Mouse (Mus musculus) MEL (cell line): ENCODE data around the gene Rbfox2. TPM values are rescaled to one million over a fixed set of nuclear protein-coding genes. Genes with fewer than 3 reads are reported as not detected.

Experiments
- DNase-seq: peaks from one replicate; pipeline ENCODE4 v3.0.0; 2011; ENCODE audit warnings: low read depth, low spot score
- H3K27ac ChIP-seq: 2 replicates; pipeline ENCODE4 v1.5.1; 2012; ENCODE audit warnings: low read depth, mild to moderate bottlenecking, control low read depth, low read length, moderate library complexity; ENCODE audit not compliant: control insufficient read depth
- H3K27me3 ChIP-seq, 2 experiments: fragments of 150-350 bp in 1 of 2; sonication (generic) in 1 of 2; 2 replicates each; pipeline ENCODE4 v1.6.1; 2012; ENCODE audit warnings: low read length in 2 of 2, mild to moderate bottlenecking in 2 of 2, improper control_type of control experiment in 1 of 2, moderate library complexity in 1 of 2; ENCODE audit not compliant: insufficient read depth in 2 of 2, control insufficient read depth in 1 of 2
- H3K36me3 ChIP-seq, 2 experiments: 2 replicates each; pipeline ENCODE4 v1.6.1; 2012 to 2014; ENCODE audit warnings: low read length in 2 of 2, improper control_type of control experiment in 1 of 2, inconsistent platforms in 1 of 2, mild to moderate bottlenecking in 1 of 2; ENCODE audit not compliant: insufficient read depth in 2 of 2, control insufficient read depth in 1 of 2
- H3K4me1 ChIP-seq, 2 experiments: fragments of 150-350 bp in 1 of 2; sonication (generic) in 1 of 2; 2 replicates each; pipeline ENCODE4 v1.6.1; 2012; ENCODE audit warnings: low read length in 2 of 2, improper control_type of control experiment in 1 of 2, mild to moderate bottlenecking in 1 of 2; ENCODE audit not compliant: insufficient read depth in 2 of 2, control insufficient read depth in 1 of 2
- H3K4me3 ChIP-seq, 2 experiments: fragments of 150-350 bp in 1 of 2; sonication (generic) in 1 of 2; 2 replicates each; pipeline ENCODE4 v1.5.1; 2012; ENCODE audit warnings: low read depth in 2 of 2, low read length in 2 of 2, mild to moderate bottlenecking in 2 of 2, moderate library complexity in 2 of 2, control low read depth in 1 of 2, improper control_type of control experiment in 1 of 2; ENCODE audit not compliant: control insufficient read depth in 1 of 2, insufficient read depth in 1 of 2
- H3K79me2 ChIP-seq: 2 replicates; pipeline ENCODE4 v1.6.1; 2012; ENCODE audit warnings: mild to moderate bottlenecking, low read length, moderate library complexity; ENCODE audit not compliant: control insufficient read depth, poor library complexity, insufficient read depth
- H3K9ac ChIP-seq: 2 replicates; pipeline ENCODE4 v1.6.1; 2012; ENCODE audit warnings: low read depth, mild to moderate bottlenecking, control low read depth, low read length, moderate library complexity; ENCODE audit not compliant: control insufficient read depth, poor library complexity, severe bottlenecking
- H3K9me3 ChIP-seq: fragments of 150-350 bp; sonication (generic); replicated peaks from 2 replicates; pipeline ENCODE4 v1.6.1; 2012; ENCODE audit warnings: mild to moderate bottlenecking, low read length, improper control_type of control experiment, moderate library complexity; ENCODE audit not compliant: insufficient read depth
- CTCF ChIP-seq, 3 experiments: IDR thresholded peaks in 2 of 3; conservative IDR thresholded peaks in 1 of 3; 2 replicates each; pipeline ENCODE4 v1.5.1; 2011 to 2012; ENCODE audit warnings: low read length in 3 of 3, low read depth in 2 of 3, mild to moderate bottlenecking in 2 of 3, improper control_type of control experiment in 1 of 3, inconsistent platforms in 1 of 3, mixed read lengths in 1 of 3, moderate library complexity in 1 of 3; ENCODE audit not compliant: control insufficient read depth in 1 of 3, insufficient read depth in 1 of 3, poor library complexity in 1 of 3, severe bottlenecking in 1 of 3
- E2F4 ChIP-seq: IDR thresholded peaks from 2 replicates; pipeline ENCODE4 v1.6.1; 2011; ENCODE audit warnings: low read depth, low read length, improper control_type of control experiment, borderline replicate concordance
- ELF1 ChIP-seq: IDR thresholded peaks from 2 replicates; pipeline ENCODE4 v1.6.1; 2014; ENCODE audit warnings: low read depth, mild to moderate bottlenecking, inconsistent platforms, low read length, improper control_type of control experiment, moderate library complexity
- KAT2A ChIP-seq: conservative IDR thresholded peaks from 2 replicates; pipeline ENCODE4 v1.6.1; 2012; ENCODE audit warnings: low read depth, low read length, improper control_type of control experiment, inconsistent platforms
- MAX ChIP-seq: IDR thresholded peaks from 2 replicates; pipeline ENCODE4 v1.6.1; 2011; ENCODE audit warnings: low read length, improper control_type of control experiment
- MEF2A ChIP-seq: IDR thresholded peaks from 2 replicates; pipeline ENCODE4 v1.6.1; 2014; ENCODE audit warnings: low read depth, mild to moderate bottlenecking, inconsistent platforms, low read length, improper control_type of control experiment; ENCODE audit not compliant: poor library complexity, insufficient replicate concordance, severe bottlenecking; ENCODE audit errors: extremely low read depth
- MYC ChIP-seq: IDR thresholded peaks from 2 replicates; pipeline ENCODE4 v1.6.1; 2011; ENCODE audit warnings: low read depth, mild to moderate bottlenecking, low read length, improper control_type of control experiment, moderate library complexity
- NELFE ChIP-seq: IDR thresholded peaks from 2 replicates; pipeline ENCODE4 v1.6.1; 2011; ENCODE audit warnings: low read depth, low read length, improper control_type of control experiment
- POLR2AphosphoS5 ChIP-seq: IDR thresholded peaks from 2 replicates; pipeline ENCODE4 v1.6.1; 2012; ENCODE audit warnings: low read depth, borderline replicate concordance, mild to moderate bottlenecking, inconsistent platforms, low read length, moderate library complexity, mixed read lengths
- RAD21 ChIP-seq: IDR thresholded peaks from 2 replicates; pipeline ENCODE4 v1.6.1; 2011; ENCODE audit warnings: mild to moderate bottlenecking, low read depth, low read length, improper control_type of control experiment
- SIN3A ChIP-seq: IDR thresholded peaks from 2 replicates; pipeline ENCODE4 v1.6.1; 2012; ENCODE audit warnings: low read length, improper control_type of control experiment, inconsistent platforms
- TBP ChIP-seq: IDR thresholded peaks from 2 replicates; pipeline ENCODE4 v1.8.0; 2011; ENCODE audit warnings: low read depth, low read length, improper control_type of control experiment
- UBTF ChIP-seq: IDR thresholded peaks from 2 replicates; pipeline ENCODE4 v1.6.1; 2012; ENCODE audit warnings: low read depth, mild to moderate bottlenecking, inconsistent platforms, low read length, improper control_type of control experiment, moderate library complexity, borderline replicate concordance; ENCODE audit not compliant: insufficient read depth
- USF1 ChIP-seq: IDR thresholded peaks from 2 replicates; pipeline ENCODE4 v1.6.1; 2014; ENCODE audit warnings: low read depth, mild to moderate bottlenecking, inconsistent platforms, low read length, improper control_type of control experiment, moderate library complexity
- ZC3H11A ChIP-seq: IDR thresholded peaks from 2 replicates; pipeline ENCODE4 v1.6.1; 2012; ENCODE audit warnings: low read depth, mild to moderate bottlenecking, inconsistent platforms, low read length, improper control_type of control experiment
- ZKSCAN1 ChIP-seq: IDR thresholded peaks from 2 replicates; pipeline ENCODE4 v1.6.1; 2012; ENCODE audit warnings: low read depth, mild to moderate bottlenecking, inconsistent platforms, low read length, improper control_type of control experiment, moderate library complexity
- polyA plus RNA-seq, 2 experiments: library from polyadenylated mRNA; stranded (reverse) in 1 of 2; unstranded in 1 of 2; fragments of >175 nt in 1 of 2; fragments of >200 nt in 1 of 2; gene quantifications; 2 replicates each; pipeline versions ENCODE4 v1.2.1 to v1.2.4; 2012; ENCODE audit warnings: low replicate concordance in 2 of 2, low read depth in 1 of 2; ENCODE audit not compliant: insufficient read length in 2 of 2, insufficient read depth in 1 of 2, missing spikeins in 1 of 2
- total RNA-seq: library from RNA; depleted of rRNA; stranded (reverse); fragments of 300-350 nt; gene quantifications from 2 replicates; pipeline ENCODE4 v1.2.3, GENCODE M21; 2012

The Rbfox2 gene
- total and polyA plus RNA-seq, 3 experiments: 3.4 to 6.0 TPM; not detected in 1

DNA sequence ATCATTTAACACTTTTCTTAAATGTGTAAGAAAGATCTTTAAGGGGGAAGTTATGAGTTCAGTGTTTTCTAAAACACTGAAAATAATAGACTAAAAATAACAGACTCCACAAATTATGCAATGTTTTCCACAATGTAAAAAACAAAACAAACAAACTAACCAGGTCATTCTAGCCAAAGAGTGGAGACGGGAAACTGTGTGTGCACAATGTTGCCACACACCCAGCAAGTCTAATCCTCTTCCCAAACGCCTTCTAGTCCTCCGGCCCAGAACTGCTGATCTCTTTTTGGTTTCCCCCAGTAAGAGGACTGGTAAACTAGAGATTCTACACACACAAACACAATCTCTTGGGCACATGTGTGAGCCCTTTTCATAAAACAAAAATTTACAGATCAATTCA is 55.1 kb downstream of the Rbfox2 start:
- no peak overlapping the region for H3K4me3 ChIP-seq
- no peaks in the 10 kb centered on the region for H3K27me3 ChIP-seq
- no peaks in the 10 kb centered on the region for H3K79me2 ChIP-seq
- no peaks in the 10 kb centered on the region for H3K4me1 ChIP-seq
- no peaks in the 10 kb centered on the region for H3K36me3 ChIP-seq
- H3K9ac ChIP-seq: no peak overlapping the region
- H3K9me3 ChIP-seq: no peaks in the 10 kb centered on the region
- TF ChIP-seq MYC: no peak
- TF ChIP-seq ZC3H11A: no peak
- no peak overlapping the region for H3K27ac ChIP-seq
- DNase-seq: no peak

DNA sequence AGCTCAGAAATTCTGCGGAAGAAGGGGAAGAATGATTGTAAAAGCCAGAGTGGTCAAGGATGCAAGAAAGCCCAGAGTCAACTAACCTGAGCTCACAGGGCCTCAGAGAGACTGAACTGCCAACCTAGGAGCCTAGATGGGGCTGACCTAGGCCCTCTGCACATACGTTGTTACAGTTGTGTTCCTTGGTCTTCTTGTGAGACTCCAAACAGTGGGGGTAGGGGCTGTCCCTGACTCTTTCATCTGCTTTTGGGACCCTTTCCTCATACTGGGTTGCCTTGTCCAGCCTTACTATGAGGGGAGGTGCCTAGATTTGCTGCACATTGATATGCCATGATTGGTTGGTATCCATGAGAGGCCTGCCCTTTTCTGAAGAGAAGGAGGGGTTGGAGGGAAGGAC is 56.0 kb downstream of the Rbfox2 start:
- H3K27ac ChIP-seq: no peak overlapping the region
- no peak for DNase-seq
- no peaks in the 10 kb centered on the region for H3K27me3 ChIP-seq
- no peaks in the 10 kb centered on the region for H3K36me3 ChIP-seq
- no peaks in the 10 kb centered on the region for H3K9me3 ChIP-seq
- no peak overlapping the region for H3K4me3 ChIP-seq
- no peaks in the 10 kb centered on the region for H3K4me1 ChIP-seq
- no peak overlapping the region for H3K9ac ChIP-seq
- TF ChIP-seq ZC3H11A (no peak), UBTF (no peak), MAX (no peak), RAD21 (no peak), NELFE (no peak), CTCF (IDR thresholded peaks at IDR 0.05 in 2 of 3, conservative IDR thresholded peaks at IDR 0.05 in 1 of 3; ENCODE audit: control insufficient read depth in 1 of 3, insufficient read depth in 1 of 3, low read depth in 2 of 3, low read length in 3 of 3, poor library complexity in 1 of 3, severe bottlenecking in 1 of 3) (no peak)
- H3K79me2 ChIP-seq: no peaks in the 10 kb centered on the region

DNA sequence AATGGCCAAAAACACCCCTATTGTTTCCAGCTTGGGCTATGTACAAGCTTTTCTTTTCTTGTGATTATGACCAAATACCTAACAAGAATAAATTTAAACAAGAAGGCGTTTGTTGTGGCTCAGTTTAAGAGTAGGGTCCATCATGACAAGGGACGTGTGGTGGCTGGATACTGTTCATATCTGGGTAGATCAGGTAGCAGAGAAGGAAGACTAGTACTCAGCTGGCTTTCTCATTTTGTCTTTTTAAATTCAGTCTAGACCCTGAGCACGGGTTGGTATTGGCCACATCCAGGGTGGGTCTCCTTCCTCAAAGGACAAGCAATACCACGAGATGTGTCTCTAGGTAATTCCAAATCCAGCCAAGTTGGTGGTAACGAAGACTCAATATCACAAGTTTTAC is 57.4 kb downstream of the Rbfox2 start:
- H3K79me2 ChIP-seq: no peaks in the 10 kb centered on the region
- H3K9ac ChIP-seq: no peak overlapping the region
- TF ChIP-seq USF1: no peak
- no peak for TF ChIP-seq ELF1
- TF ChIP-seq E2F4: no peak
- TF ChIP-seq POLR2AphosphoS5: no peak
- TF ChIP-seq MEF2A: no peak
- TF ChIP-seq ZC3H11A: no peak
- TF ChIP-seq SIN3A: no peak
- no peak for TF ChIP-seq CTCF (IDR thresholded peaks at IDR 0.05 in 2 of 3, conservative IDR thresholded peaks at IDR 0.05 in 1 of 3; ENCODE audit: control insufficient read depth in 1 of 3, insufficient read depth in 1 of 3, low read depth in 2 of 3, low read length in 3 of 3, poor library complexity in 1 of 3, severe bottlenecking in 1 of 3)
- no peak for TF ChIP-seq ZKSCAN1
- TF ChIP-seq UBTF: no peak
- TF ChIP-seq TBP: no peak
- no peak for TF ChIP-seq MYC
- no peak for TF ChIP-seq KAT2A
- H3K36me3 ChIP-seq: no peaks in the 10 kb centered on the region
- no peaks in the 10 kb centered on the region for H3K9me3 ChIP-seq
- no peaks in the 10 kb centered on the region for H3K4me1 ChIP-seq
- no peak for DNase-seq
- H3K27ac ChIP-seq: no peak overlapping the region
- no peak overlapping the region for H3K4me3 ChIP-seq
- H3K27me3 ChIP-seq: no peaks in the 10 kb centered on the region
